Mouse (Mus musculus): ENCODE results near the gene Rfx4. TPM values are rescaled to one million over a fixed set of nuclear protein-coding genes. Genes with fewer than 3 reads are reported as not detected.

Rfx4 gene
- polyA plus RNA-seq, 1 experiment from 2014 or later: 62.9 TPM

DNA sequence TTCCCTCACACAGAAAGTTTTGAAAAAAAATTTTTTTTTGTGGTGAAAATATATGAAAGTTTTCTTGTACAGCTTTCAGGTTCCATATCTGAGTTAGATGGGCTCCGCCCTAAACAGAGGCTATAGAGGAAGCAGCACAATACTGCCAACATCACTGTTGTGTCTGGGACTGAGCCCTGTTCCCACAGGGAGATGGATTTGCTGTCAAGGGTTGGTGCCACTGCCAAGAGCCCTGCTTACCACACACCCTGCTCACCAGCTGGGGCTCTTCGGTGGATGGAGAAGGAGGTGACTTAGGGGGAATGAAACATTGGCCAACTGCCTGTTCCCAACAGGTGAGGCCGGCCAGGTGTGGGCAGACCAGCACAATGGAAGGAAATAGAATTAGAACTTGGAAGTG lies 35.3 kb downstream of the Rfx4 start:
- H3K4me2 ChIP-seq (ENCODE audit: low read depth): no peak overlapping the region
- peaks cover 3% of the 10 kb centered on the region; the same call in 1 of the 2 replicates for H3K4me1 ChIP-seq (ENCODE audit: control insufficient read depth, insufficient read depth, low read length)
- H3K27me3 ChIP-seq (ENCODE audit: control insufficient read depth, insufficient read depth, low read length): no peaks in the 10 kb centered on the region
- no peak overlapping the region for H3K4me3 ChIP-seq (ENCODE audit: low read depth, low read length)
- no peaks in the 10 kb centered on the region for H3K9me3 ChIP-seq (ENCODE audit: control insufficient read depth, low read length)
- no peak for ATAC-seq (ENCODE audit: insufficient read depth, low FRiP score, low TSS enrichment)
- H3K27ac ChIP-seq (ENCODE audit: low read depth, low read length): no peak overlapping the region
- 93% methylated on average over 3 of the region's 3 CpGs for WGBS
- no peak for DNase-seq (ENCODE audit: low spot score)
- H3K9ac ChIP-seq (ENCODE audit: low read length): no peak overlapping the region
- H3K36me3 ChIP-seq (ENCODE audit: control insufficient read depth, insufficient read depth, low read length): no peaks in the 10 kb centered on the region

- H3K9me3 ChIP-seq (ENCODE audit: control insufficient read depth, low read length): no peaks in the 10 kb centered on the region
- WGBS: 92% methylated on average over 6 of the region's 6 CpGs
- no peak overlapping the region for H3K4me2 ChIP-seq (ENCODE audit: low read depth)
- H3K27me3 ChIP-seq (ENCODE audit: control insufficient read depth, insufficient read depth, low read length): no peaks in the 10 kb centered on the region
- no peak overlapping the region for H3K27ac ChIP-seq (ENCODE audit: low read depth, low read length)
- H3K4me1 ChIP-seq (ENCODE audit: control insufficient read depth, insufficient read depth, low read length): no peaks in the 10 kb centered on the region
- no peak overlapping the region for H3K4me3 ChIP-seq (ENCODE audit: low read depth, low read length)
- H3K36me3 ChIP-seq (ENCODE audit: control insufficient read depth, insufficient read depth, low read length): no peaks in the 10 kb centered on the region; the same call in 1 of the 2 replicates
- no peak overlapping the region for H3K9ac ChIP-seq (ENCODE audit: low read length)
- ATAC-seq (ENCODE audit: insufficient read depth, low FRiP score, low TSS enrichment) (no peak), DNase-seq (ENCODE audit: low spot score) (no peak)
Observed at GRCm38 (mm10) chr10:84801521-84801920, 45.7 kb downstream of the Rfx4 start.

- Histone ChIP-seq H3K36me3 (ENCODE audit: control insufficient read depth, insufficient read depth, low read length) (no peaks in the 10 kb centered on the region), H3K9me3 (ENCODE audit: control insufficient read depth, low read length) (no peaks in the 10 kb centered on the region), H3K4me2 (ENCODE audit: low read depth) (no peak overlapping the region), H3K9ac (ENCODE audit: low read length) (no peak overlapping the region), H3K4me1 (ENCODE audit: control insufficient read depth, insufficient read depth, low read length) (no peaks in the 10 kb centered on the region), H3K27me3 (ENCODE audit: control insufficient read depth, insufficient read depth, low read length) (no peaks in the 10 kb centered on the region), H3K27ac (ENCODE audit: low read depth, low read length) (no peak overlapping the region), H3K4me3 (ENCODE audit: low read depth, low read length) (no peak overlapping the region)
- 69% methylated on average over 13 of the region's 13 CpGs for WGBS
- ATAC-seq (ENCODE audit: insufficient read depth, low FRiP score, low TSS enrichment) (no peak), DNase-seq (ENCODE audit: low spot score) (no peak)
Observed at GRCm38 (mm10) chr10:84803216-84803844, 47.5 kb downstream of the Rfx4 start.

DNA sequence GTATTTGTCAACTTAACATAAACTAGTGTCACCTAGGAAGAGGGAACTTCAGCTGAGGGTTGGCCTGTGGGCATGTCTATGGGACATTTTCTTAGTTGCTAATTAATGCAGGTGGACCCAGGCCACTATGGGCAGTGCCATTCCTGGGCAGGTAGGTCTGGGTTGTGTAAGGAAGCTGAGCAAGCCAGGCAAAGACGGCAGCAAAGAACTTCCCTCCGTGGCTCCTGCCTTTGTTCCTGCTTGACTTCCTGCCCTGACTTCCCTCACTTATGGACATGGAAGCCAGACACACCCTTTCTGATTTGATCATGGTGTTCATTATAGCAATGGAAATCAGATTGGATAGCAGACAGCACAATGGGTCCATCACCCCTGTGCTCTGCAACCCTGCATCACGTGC lies 49.7 kb downstream of the Rfx4 start:
- H3K27me3 ChIP-seq (ENCODE audit: control insufficient read depth, insufficient read depth, low read length): no peaks in the 10 kb centered on the region
- no peak overlapping the region for H3K4me3 ChIP-seq (ENCODE audit: low read depth, low read length)
- no peak overlapping the region for H3K9ac ChIP-seq (ENCODE audit: low read length)
- no peak overlapping the region for H3K27ac ChIP-seq (ENCODE audit: low read depth, low read length)
- H3K9me3 ChIP-seq (ENCODE audit: control insufficient read depth, low read length): no peaks in the 10 kb centered on the region
- H3K4me1 ChIP-seq (ENCODE audit: control insufficient read depth, insufficient read depth, low read length): no peaks in the 10 kb centered on the region
- no peak overlapping the region for H3K4me2 ChIP-seq (ENCODE audit: low read depth)
- ATAC-seq (ENCODE audit: insufficient read depth, low FRiP score, low TSS enrichment) (no peak), DNase-seq (ENCODE audit: low spot score) (no peak)
- H3K36me3 ChIP-seq (ENCODE audit: control insufficient read depth, insufficient read depth, low read length): no peaks in the 10 kb centered on the region
- WGBS: 91% methylated on average over 3 of the region's 3 CpGs

DNA sequence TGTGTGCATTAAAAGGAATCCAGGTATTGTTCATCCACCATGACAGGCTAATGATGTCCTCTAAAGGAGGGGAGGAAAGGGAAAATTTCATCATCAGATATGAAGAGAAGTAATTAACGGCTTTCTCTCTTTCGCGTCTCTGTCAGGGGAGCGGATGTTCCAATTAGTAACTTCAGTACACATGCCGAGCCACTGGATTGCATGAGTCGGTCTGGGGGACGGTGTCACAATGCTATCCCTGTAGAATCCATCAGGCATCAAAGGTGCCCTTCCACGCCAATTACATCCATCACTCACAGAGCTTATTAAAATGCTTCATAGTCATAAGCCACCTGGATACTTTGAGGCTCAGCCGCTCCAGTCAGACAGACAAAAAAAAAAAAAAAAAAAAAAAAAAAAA lies 51.3 kb downstream of the Rfx4 start:
- H3K9ac ChIP-seq (ENCODE audit: low read length): no peak overlapping the region
- H3K27me3 ChIP-seq (ENCODE audit: control insufficient read depth, insufficient read depth, low read length): no peaks in the 10 kb centered on the region
- WGBS: 87% methylated on average over 9 of the region's 9 CpGs
- ATAC-seq (ENCODE audit: insufficient read depth, low FRiP score, low TSS enrichment) (no peak), DNase-seq (ENCODE audit: low spot score) (no peak)
- no peak overlapping the region for H3K4me2 ChIP-seq (ENCODE audit: low read depth)
- no peak overlapping the region for H3K27ac ChIP-seq (ENCODE audit: low read depth, low read length)
- no peak overlapping the region for H3K4me3 ChIP-seq (ENCODE audit: low read depth, low read length)
- H3K9me3 ChIP-seq (ENCODE audit: control insufficient read depth, low read length): no peaks in the 10 kb centered on the region
- no peaks in the 10 kb centered on the region for H3K36me3 ChIP-seq (ENCODE audit: control insufficient read depth, insufficient read depth, low read length)
- no peaks in the 10 kb centered on the region for H3K4me1 ChIP-seq (ENCODE audit: control insufficient read depth, insufficient read depth, low read length)

GRCm38 (mm10) chr10:84810030-84810849 lies 54.4 kb downstream of the Rfx4 start:
- Histone ChIP-seq H3K9me3 (ENCODE audit: control insufficient read depth, low read length) (no peaks in the 10 kb centered on the region), H3K4me2 (ENCODE audit: low read depth) (no peak overlapping the region), H3K27ac (ENCODE audit: low read depth, low read length) (no peak overlapping the region), H3K36me3 (ENCODE audit: control insufficient read depth, insufficient read depth, low read length) (no peaks in the 10 kb centered on the region), H3K27me3 (ENCODE audit: control insufficient read depth, insufficient read depth, low read length) (no peaks in the 10 kb centered on the region), H3K4me3 (ENCODE audit: low read depth, low read length) (no peak overlapping the region), H3K4me1 (ENCODE audit: control insufficient read depth, insufficient read depth, low read length) (no peaks in the 10 kb centered on the region), H3K9ac (ENCODE audit: low read length) (no peak overlapping the region)
- ATAC-seq (ENCODE audit: insufficient read depth, low FRiP score, low TSS enrichment): no peak
- DNase-seq (ENCODE audit: low spot score): no peak
- WGBS: 80% methylated on average over 8 of the region's 8 CpGs

DNA sequence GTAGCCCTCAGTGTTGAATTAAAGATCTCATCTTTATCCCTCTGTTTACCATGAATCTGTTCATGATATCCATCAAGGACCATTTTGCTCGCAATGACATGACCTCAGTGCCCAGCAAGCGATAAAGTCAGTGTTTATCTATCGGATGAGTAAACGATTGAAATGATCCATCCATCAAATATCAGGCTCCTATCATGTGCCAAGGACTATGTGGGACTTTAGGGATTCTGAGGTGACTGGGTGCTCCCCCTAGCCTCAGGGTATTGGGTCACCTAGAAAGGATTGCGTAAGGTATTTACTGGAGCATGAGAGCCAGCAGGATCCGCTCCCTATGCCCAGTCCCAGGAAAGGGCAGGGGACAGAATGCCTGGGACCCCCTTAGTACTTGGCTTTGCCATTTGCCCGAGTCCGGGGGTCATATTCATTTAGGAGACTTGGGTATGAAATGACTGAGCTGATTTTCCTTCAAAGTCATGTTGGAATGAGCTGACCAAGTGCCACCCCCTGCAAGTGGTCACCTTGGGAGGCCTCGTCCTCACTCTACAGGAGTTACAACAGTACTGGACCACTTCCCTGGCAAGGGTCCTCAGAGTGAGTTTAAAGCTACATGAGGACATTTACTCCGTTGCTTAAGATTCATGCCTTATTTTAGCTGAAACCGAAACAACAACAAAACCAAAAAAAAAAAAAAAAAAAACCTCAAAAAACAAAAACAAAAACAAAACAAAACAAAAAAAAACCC lies 55.5 kb downstream of the Rfx4 start:
- Histone ChIP-seq H3K36me3 (ENCODE audit: control insufficient read depth, insufficient read depth, low read length) (no peaks in the 10 kb centered on the region), H3K9me3 (ENCODE audit: control insufficient read depth, low read length) (no peaks in the 10 kb centered on the region), H3K9ac (ENCODE audit: low read length) (no peak overlapping the region), H3K4me2 (ENCODE audit: low read depth) (no peak overlapping the region), H3K4me3 (ENCODE audit: low read depth, low read length) (no peak overlapping the region), H3K27me3 (ENCODE audit: control insufficient read depth, insufficient read depth, low read length) (no peaks in the 10 kb centered on the region), H3K4me1 (ENCODE audit: control insufficient read depth, insufficient read depth, low read length) (no peaks in the 10 kb centered on the region), H3K27ac (ENCODE audit: low read depth, low read length) (no peak overlapping the region)
- DNase-seq (ENCODE audit: low spot score) (no peak), ATAC-seq (ENCODE audit: insufficient read depth, low FRiP score, low TSS enrichment) (no peak)
- 92% methylated on average over 11 of the region's 11 CpGs for WGBS

DNA sequence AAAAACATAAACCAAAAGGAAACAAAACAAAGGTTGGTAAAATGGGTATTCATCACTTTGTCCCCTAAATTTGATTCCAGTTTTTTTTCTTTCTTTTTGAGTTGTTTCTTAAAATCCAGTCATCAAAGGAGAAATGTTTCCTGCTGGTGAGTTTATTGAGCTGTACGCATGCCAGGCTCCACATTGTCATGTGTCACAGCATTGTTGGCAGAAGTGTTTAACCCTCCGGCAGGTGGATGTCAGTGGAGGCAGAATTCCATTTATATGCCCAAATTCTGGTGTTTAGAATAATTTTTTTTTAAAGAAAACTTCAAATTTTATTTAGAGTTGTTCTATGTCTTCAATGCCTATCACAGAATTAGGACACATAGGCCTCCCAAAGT lies 56.0 kb downstream of the Rfx4 start:
- ATAC-seq (ENCODE audit: insufficient read depth, low FRiP score, low TSS enrichment): no peak
- H3K36me3 ChIP-seq (ENCODE audit: control insufficient read depth, insufficient read depth, low read length): no peaks in the 10 kb centered on the region
- no peaks in the 10 kb centered on the region for H3K27me3 ChIP-seq (ENCODE audit: control insufficient read depth, insufficient read depth, low read length)
- no peak overlapping the region for H3K4me3 ChIP-seq (ENCODE audit: low read depth, low read length)
- no peak overlapping the region for H3K4me2 ChIP-seq (ENCODE audit: low read depth)
- no peak for DNase-seq (ENCODE audit: low spot score)
- H3K27ac ChIP-seq (ENCODE audit: low read depth, low read length): no peak overlapping the region
- no peak overlapping the region for H3K9ac ChIP-seq (ENCODE audit: low read length)
- H3K9me3 ChIP-seq (ENCODE audit: control insufficient read depth, low read length): no peaks in the 10 kb centered on the region
- WGBS: 92% methylated on average over 2 of the region's 2 CpGs
- H3K4me1 ChIP-seq (ENCODE audit: control insufficient read depth, insufficient read depth, low read length): no peaks in the 10 kb centered on the region
